21 mouse cellular contexts compared by ENCODE assay signal in genomic region chr10:26611246-26611645, GRCm38 (mm10).
DNase-seq lines count a peak whose midpoint lies in the region; ATAC-seq and TF ChIP-seq lines count a peak whose summit lies in the region.
"Had no signal": no experiment of that assay in that cellular context is flagged by ENCODE, and none has a peak within 500 bp of the region (broad histone marks: within the 10 kb centered on the region; RNA-seq: fewer than 3 reads in every experiment).

No protein-coding gene starts in this region.

- TF ChIP-seq EP300 in CH12.LX (IDR thresholded peaks at IDR 0.05; ENCODE audit: low read length): no peak

- ATAC-seq in granulocyte monocyte progenitor cell, adult 5-6 weeks (replicated peaks; ENCODE audit: poor library complexity, severe bottlenecking): peak; percentile 70
- ATAC-seq: CD4-positive, CD25-positive, alpha-beta regulatory T cell, adult 4 months; forebrain, embryonic 13.5 days; forebrain, embryonic 15.5 days; forebrain, postnatal 0 days had no signal

- no peak for TF ChIP-seq RAD21 in CH12.LX (IDR thresholded peaks at IDR 0.05; ENCODE audit: low read depth, low read length)

- H3K4me3 ChIP-seq in CH12.LX (replicated peaks in 1 of 3; ENCODE audit: low read depth in 2 of 3, low read length in 2 of 3, poor library complexity in 1 of 3): no peak overlapping the region
- no peak overlapping the region for H3K4me3 ChIP-seq in thymus, adult 2 months (ENCODE audit: control insufficient read depth, insufficient read depth, low read length)
- H3K4me3 ChIP-seq: embryonic facial prominence, embryonic 10.5 days; embryonic facial prominence, embryonic 12.5 days; forebrain, embryonic 13.5 days; forebrain, embryonic 15.5 days had no signal

- H3K4me1 ChIP-seq in CH12.LX (ENCODE audit: control insufficient read depth in 1 of 2, insufficient read depth in 2 of 2): peaks cover 0 to 11% of the 10 kb centered on the region in 2 experiments; a peak in 1 of 4 replicates
- no peaks in the 10 kb centered on the region for H3K4me1 ChIP-seq in thymus, adult 2 months (replicated peaks; ENCODE audit: control insufficient read depth, insufficient read depth, low read length)
- H3K4me1 ChIP-seq: embryonic facial prominence, embryonic 10.5 days; embryonic facial prominence, embryonic 12.5 days; forebrain, embryonic 13.5 days; forebrain, embryonic 15.5 days had no signal

- in situ Hi-C loops in CH12.LX (cut with MboI; ENCODE audit: low pct_ligation_motif_present, low pct_unique_long_range_greater_than_20kb, low sequenced_read_pairs): no loop called here

- H3K9ac ChIP-seq in CH12.LX (ENCODE audit: insufficient read depth, low read depth): no peak overlapping the region
- H3K9ac ChIP-seq: embryonic facial prominence, embryonic 12.5 days; forebrain, embryonic 13.5 days; forebrain, embryonic 15.5 days; forebrain, postnatal 0 days had no signal

- H3K9me3 ChIP-seq in CH12.LX (replicated peaks; ENCODE audit: low read length): no peaks in the 10 kb centered on the region
- H3K9me3 ChIP-seq: embryonic facial prominence, embryonic 10.5 days; embryonic facial prominence, embryonic 12.5 days; forebrain, embryonic 13.5 days; forebrain, embryonic 15.5 days had no signal

- no peak overlapping the region for H3K27ac ChIP-seq in CH12.LX (ENCODE audit: insufficient read depth, low read depth)
- H3K27ac ChIP-seq in thymus, adult 2 months (ENCODE audit: control insufficient read depth, insufficient read depth, low read length): no peak overlapping the region
- H3K27ac ChIP-seq: embryonic facial prominence, embryonic 10.5 days; embryonic facial prominence, embryonic 12.5 days; forebrain, embryonic 13.5 days; forebrain, embryonic 15.5 days had no signal

- no peak overlapping the region for H3K4me2 ChIP-seq in CH12.LX (ENCODE audit: insufficient read depth, low read depth, poor library complexity, severe bottlenecking)
- H3K4me2 ChIP-seq: embryonic facial prominence, embryonic 12.5 days; forebrain, embryonic 13.5 days; forebrain, embryonic 15.5 days had no signal

- peak; percentile 12 for DNase-seq in CH12.LX (ENCODE audit: extremely low read depth)
- DNase-seq in MEL-GATA-1-ER (ENCODE audit: extremely low read depth, low read depth): peak; percentile 6
- DNase-seq in thymus, adult 2 months: no peak
- DNase-seq in adrenal gland, adult (ENCODE audit: inconsistent age in 2 of 2, low spot score in 1 of 2): no peak
- DNase-seq in right cerebral cortex, postnatal 25 days: no peak
- DNase-seq: adrenal gland, adult 8-10 months; adrenal gland, postnatal 14 days; B cell, adult 2 months; cerebellum, adult 11 months; cerebellum, adult 18-20 months; cerebellum, adult 8-10 months; cerebellum, adult 9-11 months; cerebellum, postnatal 14 days; cerebellum, postnatal 36 days; forebrain, postnatal 0 days had no signal

- no peaks in the 10 kb centered on the region for H3K27me3 ChIP-seq in CH12.LX (replicated peaks)
- H3K27me3 ChIP-seq in thymus, adult 2 months (ENCODE audit: control insufficient read depth, insufficient read depth, low read length): no peaks in the 10 kb centered on the region
- H3K27me3 ChIP-seq: embryonic facial prominence, embryonic 12.5 days; forebrain, embryonic 13.5 days; forebrain, embryonic 15.5 days had no signal

- H3K79me2 ChIP-seq in CH12.LX (replicated peaks; ENCODE audit: control insufficient read depth, extremely low read depth, insufficient read depth, poor library complexity, severe bottlenecking): no peaks in the 10 kb centered on the region

- no peak for TF ChIP-seq POLR2A in CH12.LX (IDR thresholded peaks at IDR 0.05; ENCODE audit: low read depth, low read length)
- TF ChIP-seq POLR2A in thymus, adult 2 months (IDR thresholded peaks at IDR 0.05; ENCODE audit: control insufficient read depth, extremely low read depth, insufficient read depth, low read length, poor library complexity): no peak

- no peaks in the 10 kb centered on the region for H3K36me3 ChIP-seq in CH12.LX (replicated peaks in 1 of 2; ENCODE audit: control insufficient read depth in 1 of 2, insufficient read depth in 1 of 2, low read length in 1 of 2)
- H3K36me3 ChIP-seq in thymus, adult 2 months (ENCODE audit: control insufficient read depth, insufficient read depth, low read length): no peaks in the 10 kb centered on the region
- H3K36me3 ChIP-seq: embryonic facial prominence, embryonic 10.5 days; embryonic facial prominence, embryonic 12.5 days; forebrain, embryonic 15.5 days had no signal

- dilution Hi-C loops in CH12.LX (cut with MboI; ENCODE audit: extremely low pct_ligation_motif_present, extremely low pct_unique_long_range_greater_than_20kb, low sequenced_read_pairs): no loop called here

- TF ChIP-seq CTCF in CH12.LX (conservative IDR thresholded peaks at IDR 0.05 in 1 of 2, IDR thresholded peaks at IDR 0.05 in 1 of 2; ENCODE audit: low read depth in 2 of 2, low read length in 2 of 2): no peak
- no peak for TF ChIP-seq CTCF in thymus, adult 2 months (IDR thresholded peaks at IDR 0.05; ENCODE audit: borderline replicate concordance, control insufficient read depth, extremely low read depth, insufficient read depth, low read length, poor library complexity)

TF ChIP-seq in CH12.LX, 34 proteins besides CTCF, POLR2A, EP300 and RAD21:
- TF ChIP-seq MAZ (IDR thresholded peaks at IDR 0.05; ENCODE audit: low read depth, low read length): no peak
- TF ChIP-seq JUN (IDR thresholded peaks at IDR 0.05; ENCODE audit: insufficient read depth, low read depth, low read length): no peak
- no peak for TF ChIP-seq PAX5 (IDR thresholded peaks at IDR 0.05; ENCODE audit: low read length)
- TF ChIP-seq ETS1 (conservative IDR thresholded peaks at IDR 0.05; ENCODE audit: low read depth, low read length): no peak

Comparison
In these comparisons a context has a peak if more than half of its experiments do, and no peak if none do; other contexts are left out.
1. DNase-seq: peak in CH12.LX (single experiment) and MEL-GATA-1-ER (single experiment); none in thymus, adult 2 months (single experiment), adrenal gland, adult (0 of 2) and right cerebral cortex, postnatal 25 days (single experiment).